Mouse (Mus musculus) neutrophil, adult 83 days (primary cell): Measurements from ENCODE around the gene Msh2. TPM values are rescaled to one million over a fixed set of nuclear protein-coding genes. Genes with fewer than 3 reads are reported as not detected.

ENCODE experiments used
- total RNA-seq, 2 experiments: library from RNA; stranded (reverse); gene quantifications; one replicate each; pipeline ENCODE4 v1.2.4; 2023

The Msh2 gene
- total RNA-seq: 10 to 100 TPM; 14.7 to 17.0 TPM

DNA sequence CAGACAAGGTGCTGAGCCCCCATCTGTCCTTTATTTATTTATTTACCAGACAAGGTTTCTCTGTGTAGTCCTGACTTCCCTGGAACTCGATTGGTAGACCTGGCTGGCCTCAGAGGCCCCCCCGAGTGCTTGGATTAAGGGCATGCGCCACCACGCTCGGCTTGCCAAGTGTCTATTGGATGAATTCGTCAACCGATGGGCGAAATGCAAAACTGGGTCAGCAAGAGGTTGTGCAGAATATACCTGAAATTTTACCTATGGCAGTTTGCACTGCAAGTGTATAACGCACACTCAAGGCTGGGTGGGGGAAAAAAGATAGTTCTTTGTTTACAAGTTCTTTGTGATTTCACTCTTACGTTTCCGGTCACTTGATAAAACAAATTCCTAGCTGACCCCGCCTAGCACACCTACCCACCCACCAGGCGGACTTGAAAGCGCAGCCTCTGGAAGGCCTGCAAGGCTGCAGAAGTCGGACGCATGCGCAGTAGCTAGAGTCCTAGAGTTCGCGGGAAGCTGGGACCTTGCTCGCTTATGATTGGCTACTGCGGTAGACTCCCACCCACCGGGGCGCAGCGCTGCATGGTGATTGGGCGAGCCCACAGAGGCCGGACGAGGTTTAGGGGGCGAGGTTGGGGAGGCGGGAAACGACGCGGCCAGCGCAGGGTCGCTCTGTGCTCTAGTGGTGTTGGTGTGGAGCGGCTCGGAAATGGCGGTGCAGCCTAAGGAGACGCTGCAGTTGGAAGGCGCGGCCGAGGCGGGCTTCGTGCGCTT, at the start of gene Msh2:
Gene Msh2, plus strand, starts transcription at position 441 of the 771 bp plus-strand sequence.

Other genes starting within 250 kb of the Msh2 start
- 1 to 10 TPM in 1 of 2 experiments, under 1 TPM in 1; 0.84 to 1.3 TPM for gene Stpg4, start 244.6 kb upstream of the Msh2 start, total RNA-seq
- 100 to 1,000 TPM; 416 to 441 TPM for gene Calm2, start 225.4 kb upstream of the Msh2 start, total RNA-seq
- under 1 TPM in 1 of 2 experiments, not detected in 1; 0.68 TPM for gene Epcam, start 36.4 kb upstream of the Msh2 start, total RNA-seq
- gene Kcnk12, start 125.7 kb downstream of the Msh2 start, total RNA-seq: 10 to 100 TPM; 10.3 to 11.7 TPM
- not detected for gene Rpl36-ps4, start 248.6 kb downstream of the Msh2 start, total RNA-seq